Mouse (Mus musculus) heart, embryonic 15.5 days (tissue): ENCODE data around the gene Abl1. TPM values are rescaled to one million over a fixed set of nuclear protein-coding genes. Genes with fewer than 3 reads are reported as not detected.

Experiments used
- ATAC-seq: fragments of 200-750 bp; cut with Nextera tagmentation; replicated peaks from 2 replicates; pipeline ENCODE4 v1.8.0; 2017; ENCODE audit warnings: low read depth, moderate TSS enrichment; ENCODE audit not compliant: insufficient number of reproducible peaks, insufficient read depth, low FRiP score
- H3K27ac ChIP-seq: fragments of 300-500 bp; sonication (generic); 2 replicates; pipeline ENCODE4 v1.5.1; 2015; ENCODE audit warnings: mild to moderate bottlenecking, inconsistent platforms
- H3K27me3 ChIP-seq: fragments of 300-500 bp; sonication (generic); 2 replicates; pipeline ENCODE4 v1.6.1; 2015; ENCODE audit warnings: inconsistent platforms
- H3K36me3 ChIP-seq: fragments of 300-500 bp; sonication (generic); 2 replicates; pipeline ENCODE4 v1.6.1; 2015; ENCODE audit warnings: mild to moderate bottlenecking, inconsistent platforms
- H3K4me1 ChIP-seq: fragments of 300-500 bp; sonication (generic); replicated peaks from 2 replicates; pipeline ENCODE4 v1.6.1; 2015; ENCODE audit warnings: inconsistent platforms
- H3K4me2 ChIP-seq: fragments of 300-500 bp; sonication (generic); 2 replicates; pipeline ENCODE4 v1.6.1; 2015; ENCODE audit warnings: inconsistent platforms, mild to moderate bottlenecking, moderate library complexity
- H3K4me3 ChIP-seq: fragments of 300-500 bp; sonication (generic); 2 replicates; pipeline ENCODE4 v1.5.1; 2015; ENCODE audit warnings: mild to moderate bottlenecking, inconsistent platforms
- H3K9ac ChIP-seq: fragments of 300-500 bp; sonication (generic); 2 replicates; pipeline ENCODE4 v1.6.1; 2015; ENCODE audit warnings: mild to moderate bottlenecking, inconsistent platforms
- H3K9me3 ChIP-seq: fragments of 300-500 bp; sonication (generic); replicated peaks from 2 replicates; pipeline ENCODE4 v1.6.1; 2016; ENCODE audit warnings: inconsistent platforms
- WGBS: fragments of 180-500 bp; shearing (Covaris S2); methylation state at CpG from one replicate; pipeline ENCODE4 v1.1.7; 2015; ENCODE audit warnings: mixed read lengths; 5-methylcytosine and 5-hydroxymethylcytosine counted together
- polyA plus RNA-seq: library from polyadenylated mRNA; unstranded; fragments of >200 nt; fragmentation: Nextera tagmentation; extraction: Ambion mirVana; gene quantifications from 2 replicates; pipeline ENCODE4 v1.2.1, GENCODE M21; 2015

Gene Abl1
- polyA plus RNA-seq, 1 experiment from 2014 or later = 21.9 TPM

- H3K4me2 ChIP-seq = no peak overlapping the region
- no peaks in the 10 kb centered on the region for H3K27me3 ChIP-seq
- H3K36me3 ChIP-seq = peaks cover 23% of the 10 kb centered on the region
- ATAC-seq = no peak
- no peak overlapping the region for H3K4me3 ChIP-seq
- H3K27ac ChIP-seq = no peak overlapping the region
- H3K9ac ChIP-seq = no peak overlapping the region
- H3K4me1 ChIP-seq = peaks cover 12% of the 10 kb centered on the region
- no peaks in the 10 kb centered on the region for H3K9me3 ChIP-seq
Measured at GRCm38 (mm10) chr2:31698209-31698608, 10.0 kb downstream of the Abl1 start.

GRCm38 (mm10) chr2:31700545-31701446, 12.6 kb downstream of the Abl1 start:
- Histone ChIP-seq H3K27me3 (no peaks in the 10 kb centered on the region), H3K9me3 (no peaks in the 10 kb centered on the region), H3K4me3 (no peak overlapping the region), H3K4me2 (no peak overlapping the region), H3K9ac (no peak overlapping the region), H3K36me3 (peaks cover 17% of the 10 kb centered on the region), H3K4me1 (peaks cover 12% of the 10 kb centered on the region), H3K27ac (peak overlapping the region; percentile 81)
- WGBS = 21% methylated on average over 7 of the region's 7 CpGs
- peak; percentile 86 for ATAC-seq

DNA sequence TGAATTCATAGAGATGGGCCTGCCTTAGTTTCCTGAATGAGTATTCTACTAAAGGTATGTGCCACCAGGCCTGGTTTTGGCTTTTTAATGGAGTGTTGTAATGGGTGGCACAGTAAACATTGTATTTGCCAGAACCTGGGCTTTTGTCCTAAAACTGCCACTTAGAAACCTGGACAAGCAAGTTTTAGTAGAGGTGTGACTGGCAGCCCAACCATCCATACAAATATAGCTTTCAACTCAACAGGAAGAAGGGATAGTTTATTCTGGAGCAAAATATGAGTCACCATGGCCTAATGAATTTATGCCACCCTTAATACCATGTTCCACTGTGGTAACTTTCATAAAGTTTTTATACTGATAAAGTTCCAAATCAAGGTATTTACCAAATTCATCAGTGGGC, 15.1 kb downstream of the Abl1 start:
- no peaks in the 10 kb centered on the region for H3K9me3 ChIP-seq
- no peak overlapping the region for H3K27ac ChIP-seq
- no peaks in the 10 kb centered on the region for H3K27me3 ChIP-seq
- peaks cover 3% of the 10 kb centered on the region for H3K36me3 ChIP-seq
- H3K4me2 ChIP-seq = no peak overlapping the region
- H3K4me3 ChIP-seq = no peak overlapping the region
- H3K9ac ChIP-seq = no peak overlapping the region
- ATAC-seq = no peak
- H3K4me1 ChIP-seq = peaks cover 12% of the 10 kb centered on the region

DNA sequence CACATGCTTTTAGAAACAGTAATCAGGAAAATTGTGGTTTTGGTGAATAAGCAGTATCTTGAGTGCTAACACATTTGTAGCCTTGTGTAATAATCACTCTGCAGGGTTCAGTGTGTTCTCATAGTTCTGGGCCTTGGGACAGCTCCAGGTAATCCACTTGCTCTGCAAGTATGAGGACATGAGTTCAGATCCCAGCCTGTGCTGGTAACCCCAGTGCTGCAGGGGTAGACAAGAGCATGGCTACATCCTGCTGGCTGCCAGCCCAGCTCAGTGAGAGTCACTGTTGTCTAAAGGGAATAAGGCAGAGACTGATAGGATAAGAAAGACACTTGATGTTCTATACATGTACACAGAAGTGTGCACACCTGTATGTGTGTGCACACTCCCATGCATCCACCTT, 17.7 kb downstream of the Abl1 start:
- Histone ChIP-seq H3K27ac (no peak overlapping the region), H3K36me3 (no peaks in the 10 kb centered on the region), H3K9me3 (no peaks in the 10 kb centered on the region)

GRCm38 (mm10) chr2:31706531-31706930, 18.4 kb downstream of the Abl1 start:
- H3K4me3 ChIP-seq = no peak overlapping the region
- no peak overlapping the region for H3K4me2 ChIP-seq
- no peak for ATAC-seq
- WGBS = 8% methylated on average over 2 of the region's 2 CpGs
- H3K4me1 ChIP-seq = no peaks in the 10 kb centered on the region
- H3K27ac ChIP-seq = no peak overlapping the region
- no peaks in the 10 kb centered on the region for H3K9me3 ChIP-seq
- no peak overlapping the region for H3K9ac ChIP-seq
- H3K36me3 ChIP-seq = no peaks in the 10 kb centered on the region
- H3K27me3 ChIP-seq = no peaks in the 10 kb centered on the region

More for the DNA sequence above, 17.7 kb downstream of the Abl1 start:
- H3K4me1 ChIP-seq = peaks cover 4% of the 10 kb centered on the region
- no peak overlapping the region for H3K4me2 ChIP-seq
- ATAC-seq = no peak
- H3K27me3 ChIP-seq = no peaks in the 10 kb centered on the region
- H3K9ac ChIP-seq = no peak overlapping the region
- no peak overlapping the region for H3K4me3 ChIP-seq

GRCm38 (mm10) chr2:31712716-31713115, 24.5 kb downstream of the Abl1 start:
- WGBS = 78% methylated on average over 2 of the region's 2 CpGs
- Histone ChIP-seq H3K9me3 (no peaks in the 10 kb centered on the region), H3K4me2 (no peak overlapping the region), H3K36me3 (no peaks in the 10 kb centered on the region), H3K27ac (no peak overlapping the region), H3K4me3 (no peak overlapping the region), H3K4me1 (peaks cover 12% of the 10 kb centered on the region), H3K9ac (no peak overlapping the region), H3K27me3 (no peaks in the 10 kb centered on the region)
- ATAC-seq = no peak

- no peaks in the 10 kb centered on the region for H3K9me3 ChIP-seq
- H3K36me3 ChIP-seq = no peaks in the 10 kb centered on the region
- H3K9ac ChIP-seq = no peak overlapping the region
- H3K4me3 ChIP-seq = no peak overlapping the region
- no peak overlapping the region for H3K27ac ChIP-seq
- H3K27me3 ChIP-seq = no peaks in the 10 kb centered on the region
- no peak overlapping the region for H3K4me2 ChIP-seq
- H3K4me1 ChIP-seq = peaks cover 12% of the 10 kb centered on the region
- WGBS = 66% methylated on average over 3 of the region's 3 CpGs
- no peak for ATAC-seq
Measured at GRCm38 (mm10) chr2:31713813-31714212, 25.6 kb downstream of the Abl1 start.

DNA sequence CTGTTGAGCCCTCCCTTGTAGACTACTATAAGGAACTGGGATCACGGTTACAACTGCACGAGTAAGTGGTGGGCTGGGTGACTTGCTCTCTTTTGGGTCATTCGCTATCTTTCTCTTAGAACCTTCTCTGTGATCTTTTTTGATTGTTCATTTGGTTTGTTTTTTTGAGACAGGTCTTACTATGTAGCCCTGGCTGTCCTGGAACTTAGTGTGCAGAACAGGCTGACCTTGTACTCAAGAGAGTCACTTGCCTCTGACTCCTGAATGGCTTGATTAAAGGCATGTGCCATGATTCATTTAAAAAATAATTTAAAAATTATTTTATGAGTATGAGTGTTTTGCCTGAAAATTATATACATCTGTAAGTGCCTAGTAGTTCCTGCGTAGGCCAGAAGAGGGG, 26.6 kb downstream of the Abl1 start:
- H3K4me1 ChIP-seq = peaks cover 12% of the 10 kb centered on the region
- H3K4me2 ChIP-seq = no peak overlapping the region
- no peak for ATAC-seq
- H3K27me3 ChIP-seq = no peaks in the 10 kb centered on the region
- H3K27ac ChIP-seq = no peak overlapping the region
- 96% methylated on average over 4 of the region's 4 CpGs for WGBS
- no peaks in the 10 kb centered on the region for H3K9me3 ChIP-seq
- H3K4me3 ChIP-seq = no peak overlapping the region
- H3K9ac ChIP-seq = no peak overlapping the region
- no peaks in the 10 kb centered on the region for H3K36me3 ChIP-seq

DNA sequence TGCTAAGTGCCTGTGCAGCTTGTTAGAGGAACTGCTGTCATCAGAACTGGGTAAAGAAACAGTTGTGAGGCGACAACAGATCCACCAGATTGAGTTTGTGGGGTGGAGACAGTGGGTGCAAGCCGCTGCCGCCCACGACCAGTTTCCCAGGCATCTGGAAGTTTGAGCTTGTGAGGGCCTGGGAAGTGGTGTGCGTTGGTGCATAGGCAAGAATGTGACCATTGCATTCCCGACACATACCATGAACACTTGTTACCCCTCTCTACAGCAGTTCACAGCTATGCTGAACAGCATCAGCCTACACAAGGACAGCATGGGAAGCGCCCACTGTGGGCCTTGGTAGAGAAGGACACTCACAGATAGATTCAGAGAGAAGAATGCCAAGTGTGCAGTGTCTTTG, 27.8 kb downstream of the Abl1 start:
- ATAC-seq = no peak; the same call in 1 of the 2 replicates
- H3K27ac ChIP-seq = peak overlapping the region; percentile 8; the same call in 1 of the 2 replicates
- H3K4me2 ChIP-seq = no peak overlapping the region
- peaks cover 12% of the 10 kb centered on the region for H3K4me1 ChIP-seq
- H3K9me3 ChIP-seq = no peaks in the 10 kb centered on the region
- no peaks in the 10 kb centered on the region for H3K36me3 ChIP-seq
- 47% methylated on average over 7 of the region's 7 CpGs for WGBS
- no peak overlapping the region for H3K9ac ChIP-seq
- H3K4me3 ChIP-seq = no peak overlapping the region
- no peaks in the 10 kb centered on the region for H3K27me3 ChIP-seq

- H3K9ac ChIP-seq = no peak overlapping the region
- H3K9me3 ChIP-seq = no peaks in the 10 kb centered on the region
- H3K4me1 ChIP-seq = peaks cover 12% of the 10 kb centered on the region
- no peaks in the 10 kb centered on the region for H3K36me3 ChIP-seq
- no peak overlapping the region for H3K27ac ChIP-seq
- 83% methylated on average over 6 of the region's 6 CpGs for WGBS
- no peak overlapping the region for H3K4me3 ChIP-seq
- no peak for ATAC-seq
- no peaks in the 10 kb centered on the region for H3K27me3 ChIP-seq
- H3K4me2 ChIP-seq = no peak overlapping the region
Measured at GRCm38 (mm10) chr2:31719202-31719880, 31.2 kb downstream of the Abl1 start.

DNA sequence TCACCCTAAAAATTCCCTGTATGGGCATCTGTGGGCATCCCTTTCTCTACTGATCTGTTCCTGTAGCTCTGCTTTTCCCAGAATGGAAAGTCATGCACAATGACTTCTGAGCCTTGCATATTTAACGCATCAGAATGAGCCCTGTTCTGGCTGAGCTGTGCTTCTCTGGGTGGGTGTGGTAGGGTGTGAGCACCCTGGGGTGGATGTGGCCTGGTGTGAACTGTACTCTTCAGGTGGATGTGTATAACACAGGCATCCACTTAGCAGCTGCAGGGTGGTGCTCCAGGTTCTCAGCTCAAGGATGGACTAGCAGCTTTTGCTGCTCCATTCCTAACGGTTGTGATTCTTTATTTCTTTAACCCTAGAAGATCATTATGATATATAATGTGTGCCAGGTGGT, 31.8 kb downstream of the Abl1 start:
- 82% methylated on average over 2 of the region's 2 CpGs for WGBS
- Histone ChIP-seq H3K9me3 (no peaks in the 10 kb centered on the region), H3K4me3 (no peak overlapping the region), H3K27ac (no peak overlapping the region), H3K27me3 (no peaks in the 10 kb centered on the region), H3K9ac (no peak overlapping the region), H3K4me1 (peaks cover 12% of the 10 kb centered on the region), H3K36me3 (no peaks in the 10 kb centered on the region), H3K4me2 (no peak overlapping the region)
- no peak for ATAC-seq

DNA sequence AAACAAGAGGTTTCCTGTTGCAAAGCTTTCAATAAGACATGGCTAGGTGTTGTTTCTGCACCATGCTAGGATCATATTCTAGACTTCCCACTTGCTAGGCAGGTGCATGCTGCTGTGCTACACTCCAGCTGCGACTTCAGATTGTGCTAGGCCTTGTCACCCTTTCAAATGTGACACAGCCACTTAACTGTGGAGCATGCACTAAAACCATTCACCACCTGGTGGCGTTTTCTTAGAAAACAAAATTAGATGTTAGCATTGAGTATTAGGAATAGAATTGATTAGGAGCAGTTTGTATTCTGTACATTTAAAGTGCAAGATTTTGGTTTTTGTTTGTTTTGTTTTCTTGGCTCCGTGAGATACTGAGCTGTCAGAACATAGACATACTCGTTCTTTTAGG, 32.6 kb downstream of the Abl1 start:
- Histone ChIP-seq H3K27me3 (no peaks in the 10 kb centered on the region), H3K4me1 (peaks cover 9% of the 10 kb centered on the region), H3K9ac (no peak overlapping the region), H3K4me3 (no peak overlapping the region), H3K9me3 (no peaks in the 10 kb centered on the region), H3K4me2 (no peak overlapping the region), H3K36me3 (no peaks in the 10 kb centered on the region), H3K27ac (no peak overlapping the region)
- no peak for ATAC-seq
- 61% methylated on average over 4 of the region's 4 CpGs for WGBS
